Mouse (Mus musculus) G1E (cell line): ENCODE results near the gene Trrap.

ENCODE experiments used
- CTCF ChIP-seq: IDR thresholded peaks from 2 replicates; pipeline ENCODE4 v1.5.1; 2012; ENCODE audit warnings: low read depth, low read length, inconsistent platforms, mixed read lengths
- GATA1 ChIP-seq: IDR thresholded peaks from 2 replicates; pipeline ENCODE4 v1.6.1; 2012; ENCODE audit warnings: borderline replicate concordance, low read length, inconsistent platforms, mixed read lengths
- POLR2AphosphoS5 ChIP-seq: IDR thresholded peaks from 2 replicates; pipeline ENCODE4 v1.6.1; 2012; ENCODE audit warnings: low read depth, low read length, inconsistent platforms; ENCODE audit not compliant: insufficient replicate concordance

DNA sequence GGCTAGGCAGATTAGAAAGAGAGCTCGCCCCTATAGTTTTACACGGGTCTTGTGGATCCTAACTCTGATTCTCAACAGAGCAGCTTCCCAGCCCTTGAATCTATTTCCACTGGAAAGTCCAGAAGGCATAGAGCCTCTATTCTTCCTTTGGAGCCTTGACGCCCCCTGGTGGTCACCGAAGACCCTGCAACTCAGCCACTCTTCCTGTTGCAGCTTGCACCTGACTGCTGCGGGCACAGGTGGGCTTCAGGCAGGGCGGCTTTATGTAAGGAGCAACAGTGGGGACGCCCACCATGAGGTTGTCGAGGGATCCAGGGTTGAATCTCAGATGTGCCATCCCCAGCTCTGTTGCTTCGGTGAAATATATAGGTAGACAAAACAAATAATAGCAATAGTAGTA, 40.4 kb upstream of the Trrap start:
- TF ChIP-seq CTCF: 0 out of 2 replicates have a peak, but pooled peaks have one; percentile 28
- no peak for TF ChIP-seq GATA1
- no peak for TF ChIP-seq POLR2AphosphoS5
